Mouse (Mus musculus): ENCODE measurements around the gene Gnat1.

DNA sequence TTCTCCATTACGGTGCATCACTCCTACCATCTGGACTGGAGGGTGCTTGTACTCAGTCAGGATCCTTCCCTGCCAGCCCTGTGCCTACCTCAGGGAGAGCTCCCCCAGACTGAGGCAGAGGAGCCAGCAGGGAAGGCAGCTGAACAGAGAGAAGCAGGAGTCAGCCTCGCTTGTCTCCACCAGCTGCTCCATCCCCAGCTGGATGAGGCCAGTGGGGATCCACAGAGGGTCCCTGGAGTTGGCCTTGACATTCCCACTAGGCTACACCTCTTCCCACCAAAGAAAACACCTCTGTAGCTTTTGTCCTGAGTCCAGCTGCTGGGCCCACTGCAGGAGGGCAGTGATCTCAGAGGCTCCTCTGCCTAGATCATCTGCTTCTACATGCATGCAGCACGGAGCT is 54.6 kb downstream of the Gnat1 start:
- TF ChIP-seq CTCF (conservative IDR thresholded peaks at IDR 0.05; ENCODE audit: low read length) = no peak
- TF ChIP-seq NANOG (IDR thresholded peaks at IDR 0.05; ENCODE audit: borderline replicate concordance, low read length) = no peak
- no peak for TF ChIP-seq POU5F1 (IDR thresholded peaks at IDR 0.05; ENCODE audit: borderline replicate concordance, low read length)

Measured in E14TG2a.4 (cell line).